Mouse (Mus musculus): ENCODE data around the gene Grm4. TPM values are rescaled to one million over a fixed set of nuclear protein-coding genes. Genes with fewer than 3 reads are reported as not detected.
"Not testable (repeated sequence)": the region's sequence is repeated elsewhere in the genome, so short reads cannot be mapped to it uniquely, and the experiment has no call there.

Gene Grm4
- total and polyA plus RNA-seq, 3 experiments, result 0.06 TPM; not detected in 2

GRCm38 (mm10) chr17:27382916-27383315 lies 138.3 kb downstream of the Grm4 start:
- no peaks in the 10 kb centered on the region for H3K9me3 ChIP-seq (replicated peaks; ENCODE audit: insufficient read depth, low read length)
- no peak for DNase-seq (ENCODE audit: low read depth, low spot score)
- no peak overlapping the region for H3K9ac ChIP-seq (ENCODE audit: control insufficient read depth, low read depth, low read length, poor library complexity, severe bottlenecking)
- H3K4me3 ChIP-seq (ENCODE audit: control insufficient read depth in 1 of 2, insufficient read depth in 1 of 2, low read depth in 2 of 2, low read length in 2 of 2), result no peak overlapping the region
- H3K4me1 ChIP-seq (ENCODE audit: control insufficient read depth in 1 of 2, insufficient read depth in 2 of 2, low read length in 2 of 2), result no peaks in the 10 kb centered on the region
- H3K79me2 ChIP-seq (ENCODE audit: control insufficient read depth, insufficient read depth, low read length, poor library complexity), result no peaks in the 10 kb centered on the region
- H3K27me3 ChIP-seq (ENCODE audit: control insufficient read depth in 1 of 2, insufficient read depth in 2 of 2, low read length in 2 of 2), result no peaks in the 10 kb centered on the region
- TF ChIP-seq KAT2A (conservative IDR thresholded peaks at IDR 0.05; ENCODE audit: low read depth, low read length) (no peak), MEF2A (IDR thresholded peaks at IDR 0.05; ENCODE audit: extremely low read depth, insufficient replicate concordance, low read depth, low read length, poor library complexity, severe bottlenecking) (no peak), MXI1 (IDR thresholded peaks at IDR 0.05; ENCODE audit: low read depth, low read length) (no peak), UBTF (IDR thresholded peaks at IDR 0.05; ENCODE audit: borderline replicate concordance, insufficient read depth, low read depth, low read length) (no peak), NRF1 (IDR thresholded peaks at IDR 0.05; ENCODE audit: insufficient read depth, low read depth, low read length, poor library complexity, severe bottlenecking) (no peak), POLR2AphosphoS5 (IDR thresholded peaks at IDR 0.05; ENCODE audit: borderline replicate concordance, low read depth, low read length) (no peak), HCFC1 (IDR thresholded peaks at IDR 0.05; ENCODE audit: low read depth, low read length) (no peak), USF2 (IDR thresholded peaks at IDR 0.05; ENCODE audit: borderline replicate concordance in 1 of 2, insufficient read depth in 1 of 2, low read depth in 1 of 2, low read length in 2 of 2) (no peak)
- no peaks in the 10 kb centered on the region for H3K36me3 ChIP-seq (ENCODE audit: control insufficient read depth in 1 of 2, insufficient read depth in 2 of 2, low read length in 2 of 2)
- no peak overlapping the region for H3K27ac ChIP-seq (ENCODE audit: control insufficient read depth, low read depth, low read length)

GRCm38 (mm10) chr17:27380911-27381459 lies 140.2 kb downstream of the Grm4 start:
- H3K79me2 ChIP-seq (ENCODE audit: control insufficient read depth, insufficient read depth, low read length, poor library complexity), result not testable (repeated sequence)

DNA sequence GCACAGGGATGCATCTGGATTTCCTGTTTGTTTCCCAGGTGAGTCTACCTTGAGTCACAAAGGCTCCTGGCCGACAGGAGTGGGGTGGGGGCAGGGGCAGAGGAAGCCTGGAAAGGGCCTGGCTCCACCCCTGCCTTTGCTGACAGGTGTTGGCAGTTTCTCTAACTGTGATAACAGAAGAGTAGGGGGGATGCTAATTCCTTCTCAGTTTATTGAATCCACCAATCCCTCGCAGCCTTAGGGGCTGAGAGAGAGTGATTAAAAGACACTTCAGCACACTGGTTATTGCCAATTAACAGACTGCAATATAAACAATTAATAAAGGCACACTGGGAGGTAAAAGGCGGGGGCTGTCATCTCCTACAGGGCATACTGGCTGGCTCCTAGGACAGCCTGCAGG lies 142.2 kb downstream of the Grm4 start:
- TF ChIP-seq CHD2 (IDR thresholded peaks at IDR 0.05; ENCODE audit: low read length) (no peak), CHD1 (IDR thresholded peaks at IDR 0.05; ENCODE audit: low read depth, low read length) (no peak), BHLHE40 (IDR thresholded peaks at IDR 0.05; ENCODE audit: borderline replicate concordance, low read depth, low read length) (no peak), KAT2A (conservative IDR thresholded peaks at IDR 0.05; ENCODE audit: low read depth, low read length) (no peak), MEF2A (IDR thresholded peaks at IDR 0.05; ENCODE audit: extremely low read depth, insufficient replicate concordance, low read depth, low read length, poor library complexity, severe bottlenecking) (no peak)
- Histone ChIP-seq H3K27me3 (ENCODE audit: control insufficient read depth in 1 of 2, insufficient read depth in 2 of 2, low read length in 2 of 2) (no peaks in the 10 kb centered on the region), H3K9me3 (replicated peaks; ENCODE audit: insufficient read depth, low read length) (no peaks in the 10 kb centered on the region)

More at GRCm38 (mm10) chr17:27380911-27381459, 140.2 kb downstream of the Grm4 start:
- DNase-seq (ENCODE audit: low read depth, low spot score); H3K27me3 ChIP-seq (ENCODE audit: control insufficient read depth in 1 of 2, insufficient read depth in 2 of 2, low read length in 2 of 2); H3K36me3 ChIP-seq (ENCODE audit: control insufficient read depth in 1 of 2, insufficient read depth in 2 of 2, low read length in 2 of 2); H3K4me3 ChIP-seq (ENCODE audit: control insufficient read depth in 1 of 2, insufficient read depth in 1 of 2, low read depth in 2 of 2, low read length in 2 of 2); H3K9ac ChIP-seq (ENCODE audit: control insufficient read depth, low read depth, low read length, poor library complexity, severe bottlenecking); H3K4me1 ChIP-seq (ENCODE audit: control insufficient read depth in 1 of 2, insufficient read depth in 2 of 2, low read length in 2 of 2); H3K9me3 ChIP-seq (replicated peaks; ENCODE audit: insufficient read depth, low read length); H3K27ac ChIP-seq (ENCODE audit: control insufficient read depth, low read depth, low read length): not testable (repeated sequence)

More for the DNA sequence above, 142.2 kb downstream of the Grm4 start:
- Histone ChIP-seq H3K27ac (ENCODE audit: control insufficient read depth, low read depth, low read length) (no peak overlapping the region), H3K4me3 (ENCODE audit: control insufficient read depth in 1 of 2, insufficient read depth in 1 of 2, low read depth in 2 of 2, low read length in 2 of 2) (no peak overlapping the region), H3K9ac (ENCODE audit: control insufficient read depth, low read depth, low read length, poor library complexity, severe bottlenecking) (no peak overlapping the region), H3K36me3 (ENCODE audit: control insufficient read depth in 1 of 2, insufficient read depth in 2 of 2, low read length in 2 of 2) (no peaks in the 10 kb centered on the region), H3K79me2 (ENCODE audit: control insufficient read depth, insufficient read depth, low read length, poor library complexity) (no peaks in the 10 kb centered on the region), H3K4me1 (ENCODE audit: control insufficient read depth in 1 of 2, insufficient read depth in 2 of 2, low read length in 2 of 2) (no peaks in the 10 kb centered on the region)
- no peak for DNase-seq (ENCODE audit: low read depth, low spot score)
